ENCODE assay signal across 9 mouse cellular contexts in genomic region chr19:45475928-45476553, GRCm38 (mm10).
DNase-seq lines count a peak whose midpoint lies in the region; ATAC-seq and TF ChIP-seq lines count a peak whose summit lies in the region.
"Had no signal": no experiment of that assay in that cellular context is flagged by ENCODE, and none has a peak within 500 bp of the region (broad histone marks: within the 10 kb centered on the region; RNA-seq: fewer than 3 reads in every experiment).

No protein-coding gene starts in this region.

- no peaks in the 10 kb centered on the region for H3K9me3 ChIP-seq in forebrain, embryonic 15.5 days
- no peaks in the 10 kb centered on the region for H3K9me3 ChIP-seq in lung, embryonic 16.5 days (ENCODE audit: control insufficient read depth, low read length)
- H3K9me3 ChIP-seq in stomach, embryonic 15.5 days, result no peaks in the 10 kb centered on the region
- H3K9me3 ChIP-seq: liver, embryonic 15.5 days had no signal

- no peaks in the 10 kb centered on the region for H3K36me3 ChIP-seq in forebrain, embryonic 15.5 days
- no peaks in the 10 kb centered on the region for H3K36me3 ChIP-seq in lung, embryonic 16.5 days (ENCODE audit: control insufficient read depth, insufficient read depth, low read length)
- H3K36me3 ChIP-seq in stomach, embryonic 15.5 days, result no peaks in the 10 kb centered on the region

- peak overlapping the region; percentile 47 for H3K4me2 ChIP-seq in forebrain, embryonic 15.5 days (replicated peaks)
- peak overlapping the region; percentile 8; the same call in 1 of the 2 replicates for H3K4me2 ChIP-seq in lung, embryonic 16.5 days (ENCODE audit: low read depth, low read length)
- peak overlapping the region; percentile 8; the same call in 1 of the 2 replicates for H3K4me2 ChIP-seq in stomach, embryonic 15.5 days
- H3K4me2 ChIP-seq: liver, embryonic 15.5 days had no signal

- no peak for TF ChIP-seq POLR2A in brain, embryonic 14.5 days (IDR thresholded peaks at IDR 0.05; ENCODE audit: borderline replicate concordance, extremely low read depth, insufficient read depth, insufficient read length, poor library complexity, severe bottlenecking)

- WGBS in forebrain, embryonic 15.5 days, result 2% methylated on average over 24 of the region's 24 CpGs
- WGBS in lung, embryonic 16.5 days, result 56% methylated on average over 24 of the region's 24 CpGs
- whole genome bisulfite sequencing in stomach, embryonic 15.5 days, result 57% methylated on average over 24 of the region's 24 CpGs

- H3K27me3 ChIP-seq in forebrain, embryonic 15.5 days, result no peaks in the 10 kb centered on the region
- H3K27me3 ChIP-seq in lung, embryonic 16.5 days (ENCODE audit: control insufficient read depth, insufficient read depth, low read depth, low read length), result no peaks in the 10 kb centered on the region
- no peaks in the 10 kb centered on the region for H3K27me3 ChIP-seq in stomach, embryonic 15.5 days (replicated peaks)
- H3K27me3 ChIP-seq: liver, embryonic 15.5 days had no signal

- H3K4me3 ChIP-seq in forebrain, embryonic 15.5 days, result peak overlapping the region; percentile 19
- H3K4me3 ChIP-seq in lung, embryonic 16.5 days (ENCODE audit: low read length), result no peak overlapping the region
- H3K4me3 ChIP-seq in stomach, embryonic 15.5 days (replicated peaks), result no peak overlapping the region
- H3K4me3 ChIP-seq: liver, embryonic 15.5 days had no signal

- ATAC-seq in forebrain, embryonic 15.5 days (replicated peaks), result peak; percentile 76
- ATAC-seq in lung, embryonic 16.5 days (ENCODE audit: low read depth), result peak; percentile 67
- ATAC-seq in stomach, embryonic 15.5 days (ENCODE audit: insufficient read depth, low FRiP score, low read depth), result no peak

- intact Hi-C loops in gastrocnemius, postnatal 36 days (cut with DNase I), result loop anchor here (5.0 kb wide), 1 partner anchor 244 kb away; no protein-coding TSS in a partner anchor

- DNase-seq in gastrocnemius, adult 18-20 months (ENCODE audit: low spot score), result peak; percentile 34
- DNase-seq in gastrocnemius, postnatal 36 days, result no peak
- DNase-seq in brain, embryonic 14.5 days (ENCODE audit: low read depth), result peak; percentile 92
- DNase-seq in kidney, postnatal 10 days, result no peak
- DNase-seq in urinary bladder, adult 2 months (ENCODE audit: low spot score), result no peak

- H3K9ac ChIP-seq in forebrain, embryonic 15.5 days (replicated peaks), result peak overlapping the region; percentile 30
- no peak overlapping the region for H3K9ac ChIP-seq in lung, embryonic 16.5 days (ENCODE audit: low read length)
- no peak overlapping the region for H3K9ac ChIP-seq in stomach, embryonic 15.5 days
- H3K9ac ChIP-seq: liver, embryonic 15.5 days had no signal

- TF ChIP-seq CTCF in brain, embryonic 14.5 days (IDR thresholded peaks at IDR 0.05; ENCODE audit: borderline replicate concordance, extremely low read depth, insufficient read depth, insufficient read length), result no peak

- peaks cover 49% of the 10 kb centered on the region for H3K4me1 ChIP-seq in forebrain, embryonic 15.5 days
- peaks cover 7% of the 10 kb centered on the region for H3K4me1 ChIP-seq in lung, embryonic 16.5 days (replicated peaks; ENCODE audit: control insufficient read depth, insufficient read depth, low read length)
- 0 out of 2 replicates have a peak, but pooled peaks cover 9% of the 10 kb centered on the region for H3K4me1 ChIP-seq in stomach, embryonic 15.5 days

- H3K27ac ChIP-seq in forebrain, embryonic 15.5 days (replicated peaks), result peak overlapping the region; percentile 87
- peak overlapping the region; percentile 39 for H3K27ac ChIP-seq in lung, embryonic 16.5 days (ENCODE audit: low read length)
- no peak overlapping the region for H3K27ac ChIP-seq in stomach, embryonic 15.5 days
- H3K27ac ChIP-seq: liver, embryonic 15.5 days had no signal

Comparison
In these comparisons a context has a peak if more than half of its experiments do, and no peak if none do; other contexts are left out.
1. DNase-seq: peak in gastrocnemius, adult 18-20 months (single experiment) and brain, embryonic 14.5 days (single experiment); none in gastrocnemius, postnatal 36 days (0 of 2), kidney, postnatal 10 days (single experiment) and urinary bladder, adult 2 months (single experiment).
2. Peak in every context shown above with its lines, with median percentiles within 50 percentile points of each other: H3K4me2 ChIP-seq.